Comparison of ENCODE assay signal across 7 mouse cellular contexts in genomic region chr9:109095137-109095982, GRCm38 (mm10). TPM values are rescaled to one million over a fixed set of nuclear protein-coding genes. Genes with fewer than 3 reads are reported as not detected.
DNase-seq lines count a peak whose midpoint lies in the region; ATAC-seq lines count a peak whose summit lies in the region.

Plxnb1 (plus strand) TSS chr9:109095389.

- H3K27me3 ChIP-seq in intestine, embryonic 16.5 days (replicated peaks; ENCODE audit: control insufficient read depth, insufficient read depth, low read length): no peaks in the 10 kb centered on the region
- H3K27me3 ChIP-seq in limb, embryonic 10.5 days (ENCODE audit: low read depth, poor library complexity, severe bottlenecking): no peaks in the 10 kb centered on the region
- no peaks in the 10 kb centered on the region for H3K27me3 ChIP-seq in midbrain, embryonic 11.5 days (ENCODE audit: control insufficient read depth, insufficient read depth, low read length)

- H3K36me3 ChIP-seq in intestine, embryonic 16.5 days (ENCODE audit: control insufficient read depth, insufficient read depth, low read length): peaks cover 2% of the 10 kb centered on the region; the same call in 1 of the 2 replicates
- H3K36me3 ChIP-seq in limb, embryonic 10.5 days: peaks cover 45% of the 10 kb centered on the region
- peaks cover 12% of the 10 kb centered on the region; the same call in 1 of the 2 replicates for H3K36me3 ChIP-seq in midbrain, embryonic 11.5 days (ENCODE audit: control insufficient read depth, insufficient read depth, low read length)

- peak; percentile 89 for DNase-seq in adrenal gland, adult 2 months
- peak; percentile 55 to 83 for DNase-seq in cerebellum, postnatal 4 days (ENCODE audit: low spot score in 2 of 2)
- no peak for DNase-seq in gonadal fat pad, adult 2 months (ENCODE audit: low read depth)
- peak; percentile 90 for DNase-seq in limb, embryonic 10.5 days (ENCODE audit: low spot score)
- peak; percentile 98 for DNase-seq in midbrain, embryonic 11.5 days (ENCODE audit: low spot score, missing footprints)
- peak; percentile 23 to 47 for DNase-seq in spleen, postnatal 10 days (ENCODE audit: low spot score in 2 of 2)

- WGBS in intestine, embryonic 16.5 days: under 1% methylated on average over 102 of the region's 102 CpGs
- WGBS in limb, embryonic 10.5 days: under 1% methylated on average over 91 of the region's 102 CpGs
- WGBS in midbrain, embryonic 11.5 days: under 1% methylated on average over 85 of the region's 102 CpGs

- no peaks in the 10 kb centered on the region for H3K9me3 ChIP-seq in intestine, embryonic 16.5 days (ENCODE audit: control insufficient read depth, low read length)
- H3K9me3 ChIP-seq in limb, embryonic 10.5 days (replicated peaks): no peaks in the 10 kb centered on the region
- no peaks in the 10 kb centered on the region for H3K9me3 ChIP-seq in midbrain, embryonic 11.5 days (ENCODE audit: control insufficient read depth, low read length)

- peak within 1 kb of the TSS; percentile 70 for H3K4me3 ChIP-seq in intestine, embryonic 16.5 days (ENCODE audit: low read length)
- peak within 1 kb of the TSS; percentile 81 for H3K4me3 ChIP-seq in limb, embryonic 10.5 days
- H3K4me3 ChIP-seq in midbrain, embryonic 11.5 days (ENCODE audit: low read depth, low read length): peak within 1 kb of the TSS; percentile 51

- H3K4me1 ChIP-seq in intestine, embryonic 16.5 days (ENCODE audit: control insufficient read depth, insufficient read depth, low read length): peaks cover 46% of the 10 kb centered on the region
- H3K4me1 ChIP-seq in limb, embryonic 10.5 days: peaks cover 58% of the 10 kb centered on the region
- H3K4me1 ChIP-seq in midbrain, embryonic 11.5 days (ENCODE audit: control insufficient read depth, insufficient read depth, low read length): peaks cover 38% of the 10 kb centered on the region

- ATAC-seq in intestine, embryonic 16.5 days: peak; percentile 54
- ATAC-seq in midbrain, embryonic 11.5 days (ENCODE audit: low FRiP score): peak; percentile 80

- H3K9ac ChIP-seq in intestine, embryonic 16.5 days (ENCODE audit: low read depth, low read length): peak within 1 kb of the TSS; percentile 85
- H3K9ac ChIP-seq in midbrain, embryonic 11.5 days (ENCODE audit: low read length): peak within 1 kb of the TSS; percentile 99

- peak within 1 kb of the TSS; percentile 97 for H3K27ac ChIP-seq in intestine, embryonic 16.5 days (ENCODE audit: low read length)
- H3K27ac ChIP-seq in limb, embryonic 10.5 days: peak within 1 kb of the TSS; percentile 100
- peak within 1 kb of the TSS; percentile 100 for H3K27ac ChIP-seq in midbrain, embryonic 11.5 days (ENCODE audit: low read depth, low read length)

- H3K4me2 ChIP-seq in intestine, embryonic 16.5 days (ENCODE audit: low read depth, low read length): peak within 1 kb of the TSS; percentile 91
- H3K4me2 ChIP-seq in midbrain, embryonic 11.5 days: peak within 1 kb of the TSS; percentile 77

RNA-seq across cellular contexts. Expression of gene Plxnb1, which starts in this region (rescaled TPM):
- total RNA-seq in adrenal gland, adult 2 months (2021): 10 to 100 TPM; 75.7 to 82.0 TPM
- 89.9 and 110 TPM in 2 replicates for polyA plus RNA-seq in adrenal gland, adult 2 months (2012; rRNA removed)
- polyA plus RNA-seq in gonadal fat pad, adult 2 months (2012; rRNA removed): 11.9 and 13.9 TPM in 2 replicates
- polyA plus RNA-seq in intestine, embryonic 16.5 days (2015; fragmentation: Nextera tagmentation; extraction: Ambion mirVana): 4.7 and 5.2 TPM in 2 replicates
- 18.6 and 23.7 TPM in 2 replicates for polyA plus RNA-seq in limb, embryonic 10.5 days (2016; fragmentation: Nextera tagmentation; extraction: Ambion mirVana)
- 17.1 and 17.7 TPM in 2 replicates for polyA plus RNA-seq in midbrain, embryonic 11.5 days (2014; fragmentation: Nextera tagmentation; extraction: Ambion mirVana)
